Mouse (Mus musculus) T-helper 1 cell (primary cell): ENCODE measurements at regions not wholly inside any gene's neighbourhood (a gene's known extent, or its start where the extent isn't known, plus 50 kb on each side); places are given as distances from the start of the nearest gene placed in this dataset.

Source experiments
- in situ Hi-C: fragments of 300-600 bp; cut with MboI, MseI; formaldehyde crosslinking; loops from one replicate; pipeline ENCODE4 v1.15.1; 2025; ENCODE audit warnings: high pct_unique_total_duplicates

DNA sequence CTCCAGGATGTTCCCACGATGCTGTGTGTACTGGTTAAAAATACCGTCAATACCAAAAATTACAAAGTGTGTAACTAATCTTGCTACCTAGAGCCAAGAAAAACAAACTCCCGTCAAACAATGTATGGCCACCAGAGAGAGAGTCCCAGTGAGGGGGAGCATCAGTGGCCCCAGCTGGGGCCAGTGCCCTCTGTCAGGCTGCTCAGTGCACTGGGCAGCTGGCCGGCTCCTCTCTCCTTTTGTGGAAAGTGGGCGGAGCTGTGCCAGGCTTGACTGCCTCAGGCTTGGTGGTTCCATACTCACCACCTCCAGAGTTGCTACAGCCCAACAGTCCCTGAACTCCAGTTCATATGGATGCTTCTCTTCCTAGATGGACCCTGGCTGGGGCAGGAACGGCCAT lies 53.8 kb upstream of the Sept5 start:
- in situ Hi-C loops: no loop called here

- in situ Hi-C loops: no loop called here
Observed at GRCm38 (mm10) chr16:18686044-18686761, 56.4 kb upstream of the Sept5 start.

GRCm38 (mm10) chr16:18686916-18687315 lies 57.2 kb upstream of the Sept5 start:
- in situ Hi-C loops: no loop called here

GRCm38 (mm10) chr16:18687367-18687766 lies 57.6 kb upstream of the Sept5 start:
- in situ Hi-C loops: no loop called here

- in situ Hi-C loops: loop anchor here (5.0 kb wide), 2 partner anchors 82 to 162 kb away; partner anchors contain the start of gene Cldn5
Observed at GRCm38 (mm10) chr16:18695596-18695995, 65.8 kb upstream of the Sept5 start.

DNA sequence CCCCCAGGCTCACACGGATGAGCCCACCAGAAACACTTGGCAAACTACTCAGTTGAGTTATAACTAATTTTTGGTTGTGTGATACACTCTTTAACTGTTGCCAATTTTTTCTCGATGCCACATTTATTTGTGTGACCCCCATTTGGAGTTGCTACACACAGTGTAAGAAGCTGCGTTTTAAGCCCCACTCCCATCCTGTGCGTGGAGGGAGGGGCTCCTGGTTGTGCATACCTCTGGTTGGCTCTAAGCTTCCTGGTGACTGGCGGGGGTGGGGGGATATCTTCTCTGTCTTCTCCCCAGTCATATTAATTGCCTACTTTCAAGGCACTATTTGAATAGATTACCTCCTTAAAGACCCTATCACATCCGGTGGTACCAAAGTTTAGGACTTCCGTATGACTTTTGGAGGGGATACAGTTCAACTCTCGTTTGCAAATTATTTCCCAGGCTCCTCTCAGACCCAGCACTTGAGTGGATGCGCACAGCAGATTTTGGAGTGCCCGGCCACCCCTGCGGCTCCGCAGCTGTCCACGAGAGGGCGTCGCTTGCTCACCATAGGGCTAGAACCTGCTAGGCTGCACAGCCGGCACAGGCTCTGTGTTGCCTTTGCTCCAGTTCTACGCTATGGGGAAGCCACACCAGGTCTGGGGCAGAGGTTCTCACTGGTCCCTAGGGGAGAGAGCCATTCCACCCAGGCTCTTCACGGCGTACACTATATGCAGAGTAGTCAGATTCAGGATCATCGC lies 66.5 kb upstream of the Sept5 start:
- in situ Hi-C loops: loop anchor here (5.0 kb wide), 2 partner anchors 81 to 161 kb away; partner anchors contain the start of gene Cldn5

DNA sequence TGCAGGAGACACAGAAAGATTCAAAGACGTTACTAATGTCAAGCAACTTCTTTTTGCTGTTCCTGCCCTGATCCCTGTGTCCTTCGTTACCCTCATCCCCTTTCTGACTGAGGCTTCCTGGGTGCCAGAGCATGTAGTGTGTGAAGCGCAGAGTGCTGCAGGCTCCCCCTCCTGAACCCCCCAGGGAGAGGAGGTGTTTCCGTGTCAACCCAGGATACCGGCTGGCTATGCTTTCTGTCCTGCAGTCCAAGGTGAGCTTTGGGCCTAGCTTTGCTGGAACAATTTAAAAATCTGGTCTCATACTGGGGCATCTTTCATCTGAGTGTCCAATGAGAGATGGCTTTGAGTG lies 67.0 kb upstream of the Sept5 start:
- in situ Hi-C loops: loop anchor here (5.0 kb wide), 2 partner anchors 81 to 161 kb away; partner anchors contain the start of gene Cldn5

GRCm38 (mm10) chr16:18704126-18704525 lies 72.5 kb upstream of the Cldn5 start:
- in situ Hi-C loops: no loop called here

DNA sequence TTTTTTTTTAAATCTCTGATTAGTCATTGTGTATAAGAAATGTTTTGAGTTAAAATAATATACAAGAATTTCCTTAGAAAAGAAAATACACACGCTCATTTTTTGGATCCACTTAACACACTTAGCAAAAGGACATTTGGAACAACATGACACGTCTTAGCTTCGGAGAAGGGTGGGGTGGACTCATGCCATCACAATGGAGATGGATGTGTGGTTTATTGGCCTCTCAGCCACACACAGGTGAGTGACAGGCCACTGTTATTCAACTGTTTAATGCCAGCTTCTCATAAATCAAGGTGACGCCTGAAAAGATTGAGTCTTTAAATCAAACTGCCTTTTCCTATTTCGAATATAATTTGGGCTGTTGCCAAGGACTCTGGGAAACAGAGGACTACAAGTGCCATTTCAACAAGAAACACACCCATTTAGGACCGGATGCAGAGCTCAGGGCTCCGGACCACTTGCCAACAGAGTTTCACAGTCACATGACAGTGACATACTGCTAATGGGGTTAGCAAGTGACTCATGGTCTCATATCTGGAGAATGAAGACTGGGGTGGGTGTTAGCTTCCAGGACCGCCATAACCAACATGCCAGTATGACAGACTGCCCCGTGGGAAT lies 71.5 kb upstream of the Cldn5 start:
- in situ Hi-C loops: no loop called here

- in situ Hi-C loops: no loop called here
Observed at GRCm38 (mm10) chr16:18711637-18712125, 65.0 kb upstream of the Cldn5 start.

DNA sequence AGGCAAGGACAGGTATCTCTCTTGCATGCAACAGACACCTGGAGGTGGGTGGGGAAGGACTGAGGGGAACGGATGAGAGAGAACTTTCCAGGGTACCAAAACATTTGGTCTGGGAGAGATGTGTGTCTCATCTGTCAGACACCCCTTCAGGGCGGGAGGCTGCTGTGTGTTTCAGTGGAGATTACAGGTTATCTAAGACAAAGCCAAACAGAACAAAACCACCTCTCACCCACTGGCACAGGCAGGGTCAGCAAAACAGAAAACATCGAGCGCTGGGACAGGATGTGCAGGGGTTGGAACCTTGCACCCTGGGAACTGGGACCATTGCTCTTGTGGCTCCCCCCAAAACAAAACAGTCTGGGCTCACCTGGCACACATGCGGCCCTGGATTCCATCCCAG lies 63.6 kb upstream of the Cldn5 start:
- in situ Hi-C loops: no loop called here

- in situ Hi-C loops: no loop called here
Observed at GRCm38 (mm10) chr16:18715381-18715780, 61.3 kb upstream of the Cldn5 start.

GRCm38 (mm10) chr16:18718040-18718439 lies 58.6 kb upstream of the Cldn5 start:
- in situ Hi-C loops: no loop called here

DNA sequence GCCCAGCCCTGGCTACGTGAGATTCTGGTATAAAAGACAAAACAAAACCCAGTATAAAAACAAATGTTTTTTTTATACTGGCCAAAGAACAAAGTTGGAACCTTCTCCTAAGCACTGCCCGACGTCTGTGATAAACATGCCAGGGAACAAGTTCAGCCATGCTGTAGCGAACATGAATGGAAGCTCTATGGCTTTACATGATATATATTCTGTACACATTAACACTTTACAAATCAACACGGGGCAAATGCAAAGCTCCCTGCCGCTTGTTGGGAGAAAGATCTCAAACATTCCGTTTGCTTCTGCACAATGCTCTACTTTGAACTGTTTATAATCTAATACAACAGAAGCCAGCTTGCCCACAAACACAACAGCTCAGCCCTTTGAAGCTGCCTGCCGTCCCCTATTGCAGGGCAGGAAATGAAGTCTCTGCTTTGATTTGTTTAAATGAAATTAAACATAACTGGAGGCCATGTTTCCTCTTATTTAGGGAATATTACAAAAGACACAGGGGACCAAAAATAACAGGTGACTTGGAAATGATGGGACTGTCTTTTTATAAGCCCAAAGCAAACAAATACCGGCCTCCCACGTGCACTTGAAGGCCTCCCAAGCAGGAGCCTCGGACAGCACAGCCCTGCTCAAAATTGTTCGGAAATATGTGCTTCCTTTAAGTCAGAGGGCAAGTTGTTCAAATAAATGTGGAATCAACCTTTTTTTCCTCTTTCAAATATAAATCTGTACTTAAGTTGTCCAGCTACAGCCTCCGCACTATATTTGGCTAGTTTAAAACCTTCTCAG lies 56.0 kb upstream of the Cldn5 start:
- in situ Hi-C loops: no loop called here

DNA sequence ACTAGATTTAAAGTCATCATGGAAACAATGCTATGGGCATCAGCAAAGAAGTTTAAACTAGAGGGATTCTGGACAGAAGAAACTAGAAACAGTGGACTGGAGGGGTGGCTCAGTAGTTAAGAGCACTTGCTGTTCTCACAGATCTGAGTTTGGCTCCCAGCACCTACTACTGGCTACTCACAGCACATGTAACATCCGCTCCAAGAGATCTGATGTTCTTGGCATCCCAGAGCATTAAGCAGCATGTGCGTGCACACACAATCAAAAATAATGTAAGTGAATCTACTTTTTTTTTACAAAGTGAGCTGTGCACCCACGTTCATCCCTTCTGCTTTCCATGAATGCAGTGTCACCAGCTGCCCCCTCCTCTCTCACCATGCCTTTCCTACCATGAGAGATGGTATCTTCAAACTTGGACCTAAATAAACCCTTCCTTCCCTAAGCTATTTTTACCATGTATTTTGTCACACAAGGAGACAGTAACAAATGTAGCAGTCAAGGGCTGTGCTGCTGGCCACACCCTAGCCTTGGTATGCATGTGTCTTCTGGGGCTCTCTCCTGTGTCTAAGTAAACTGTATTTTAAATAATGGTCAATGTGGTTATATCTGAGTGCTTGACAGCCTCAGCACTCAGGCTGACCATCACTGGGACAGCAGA lies 53.3 kb upstream of the Cldn5 start:
- in situ Hi-C loops: no loop called here

DNA sequence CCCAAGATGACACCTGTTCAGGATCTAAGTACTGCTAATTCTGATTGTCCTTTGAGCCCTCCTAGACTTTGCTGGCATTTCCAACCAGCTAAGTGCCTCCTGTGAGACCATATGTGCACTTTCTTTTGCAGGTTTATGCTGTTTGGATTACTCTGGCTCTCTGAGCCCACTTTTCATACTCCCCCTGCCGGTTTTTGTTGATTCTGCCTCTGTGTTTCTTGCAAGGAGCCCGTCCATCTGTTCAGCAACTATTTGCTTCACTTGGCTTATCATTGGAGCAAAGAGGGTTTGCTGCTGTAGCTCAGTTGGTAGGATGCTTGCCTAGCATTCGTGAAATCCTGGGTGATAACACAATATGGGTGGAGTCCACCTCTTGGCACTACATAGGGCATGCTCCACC lies 52.8 kb upstream of the Cldn5 start:
- in situ Hi-C loops: no loop called here

- in situ Hi-C loops: no loop called here
Observed at GRCm38 (mm10) chr16:18724706-18725105, 51.9 kb upstream of the Cldn5 start.
